Mouse (Mus musculus) lung, adult 2 months (tissue): Measurements from ENCODE around the gene Sigmar1.

Source experiments
- CTCF ChIP-seq: fragments of 200-500 bp; IDR thresholded peaks from 2 replicates; pipeline ENCODE4 v1.5.1; 2011; ENCODE audit warnings: mild to moderate bottlenecking, low read length, control low read depth; ENCODE audit not compliant: insufficient read depth
- POLR2A ChIP-seq: fragments of 200-500 bp; IDR thresholded peaks from 2 replicates; pipeline ENCODE4 v1.6.1; 2011; ENCODE audit warnings: low read depth, mild to moderate bottlenecking, control low read depth, low read length, borderline replicate concordance; ENCODE audit errors: extremely low read depth

GRCm38 (mm10) chr4:41704651-41705050 is 51.3 kb downstream of the Sigmar1 start:
- TF ChIP-seq CTCF (no peak), POLR2A (no peak)
